Mouse (Mus musculus) limb, embryonic 11.5 days (tissue): ENCODE results near the gene Oscp1. TPM values are rescaled to one million over a fixed set of nuclear protein-coding genes. Genes with fewer than 3 reads are reported as not detected.
A peak's percentile ranks its signal among the peaks of the same experiment; 100 is the strongest.

Experiments
- ATAC-seq: fragments of 200-750 bp; cut with Nextera tagmentation; 2 replicates; pipeline ENCODE4 v1.8.0; 2017; ENCODE audit warnings: low read depth; ENCODE audit not compliant: insufficient number of reproducible peaks, low FRiP score, low TSS enrichment
- DNase-seq: peaks from one replicate; pipeline ENCODE4 v3.0.0-alpha.2; 2015; ENCODE audit warnings: low spot score
- H3K27ac ChIP-seq: fragments of 300-500 bp; sonication (generic); replicated peaks from 2 replicates; pipeline ENCODE4 v1.5.1; 2014; ENCODE audit warnings: low read depth, mild to moderate bottlenecking, low read length
- H3K27me3 ChIP-seq: fragments of 300-500 bp; sonication (generic); 2 replicates; pipeline ENCODE4 v1.6.1; 2014; ENCODE audit warnings: mild to moderate bottlenecking, low read length, mixed read lengths; ENCODE audit not compliant: control insufficient read depth, insufficient read depth
- H3K36me3 ChIP-seq: fragments of 300-500 bp; sonication (generic); 2 replicates; pipeline ENCODE4 v1.6.1; 2014; ENCODE audit warnings: mild to moderate bottlenecking, low read length, moderate library complexity, mixed read lengths; ENCODE audit not compliant: control insufficient read depth, insufficient read depth
- H3K4me1 ChIP-seq: fragments of 300-500 bp; sonication (generic); 2 replicates; pipeline ENCODE4 v1.6.1; 2014; ENCODE audit warnings: low read length, mixed read lengths; ENCODE audit not compliant: control insufficient read depth, insufficient read depth
- H3K4me2 ChIP-seq: fragments of 300-500 bp; sonication (generic); 2 replicates; pipeline ENCODE4 v1.6.1; 2014; ENCODE audit warnings: low read depth, mild to moderate bottlenecking, moderate library complexity; ENCODE audit not compliant: severe bottlenecking
- H3K4me3 ChIP-seq: fragments of 300-500 bp; sonication (generic); 2 replicates; pipeline ENCODE4 v1.5.1; 2014; ENCODE audit warnings: low read depth, low read length
- H3K9ac ChIP-seq: fragments of 300-500 bp; sonication (generic); 2 replicates; pipeline ENCODE4 v1.6.1; 2014; ENCODE audit warnings: mild to moderate bottlenecking, low read length
- H3K9me3 ChIP-seq: fragments of 300-500 bp; sonication (generic); 2 replicates; pipeline ENCODE4 v1.6.1; 2016; ENCODE audit warnings: low read length; ENCODE audit not compliant: control insufficient read depth
- WGBS: fragments of 180-500 bp; shearing (Covaris S2); extraction: QIAGEN DNeasy Blood & Tissue Kit; methylation state at CpG from one replicate; pipeline ENCODE4 v1.1.7; 2014; 5-methylcytosine and 5-hydroxymethylcytosine counted together
- polyA plus RNA-seq: library from polyadenylated mRNA; unstranded; fragments of >200 nt; fragmentation: Nextera tagmentation; extraction: Ambion mirVana; gene quantifications from 2 replicates; pipeline ENCODE4 v1.2.1, GENCODE M21; 2014

Oscp1 gene
- polyA plus RNA-seq, 1 experiment from 2014 or later, result 20.1 TPM

GRCm38 (mm10) chr4:126120052-126120451 is 61.7 kb downstream of the Oscp1 start:
- 87% methylated on average over 5 of the region's 5 CpGs for WGBS
- Histone ChIP-seq H3K4me1 (0 out of 2 replicates have a peak, but pooled peaks cover 3% of the 10 kb centered on the region), H3K4me3 (no peak overlapping the region), H3K27ac (no peak overlapping the region), H3K36me3 (no peaks in the 10 kb centered on the region; the same call in 1 of the 2 replicates), H3K4me2 (no peak overlapping the region), H3K27me3 (no peaks in the 10 kb centered on the region), H3K9me3 (no peaks in the 10 kb centered on the region), H3K9ac (no peak overlapping the region)
- ATAC-seq, result no peak
- DNase-seq, result no peak

- Histone ChIP-seq H3K27me3 (no peaks in the 10 kb centered on the region), H3K9ac (no peak overlapping the region), H3K4me1 (0 out of 2 replicates have a peak, but pooled peaks cover under 1% of the 10 kb centered on the region), H3K9me3 (no peaks in the 10 kb centered on the region), H3K4me3 (no peak overlapping the region), H3K4me2 (no peak overlapping the region), H3K27ac (no peak overlapping the region), H3K36me3 (no peaks in the 10 kb centered on the region; the same call in 1 of the 2 replicates)
- DNase-seq, result no peak
- ATAC-seq, result no peak
- 92% methylated on average over 2 of the region's 2 CpGs for WGBS
Observed at GRCm38 (mm10) chr4:126120506-126120905, 62.1 kb downstream of the Oscp1 start.

- Histone ChIP-seq H3K36me3 (peaks cover 4% of the 10 kb centered on the region), H3K9me3 (no peaks in the 10 kb centered on the region), H3K4me1 (no peaks in the 10 kb centered on the region), H3K9ac (no peak overlapping the region), H3K27me3 (no peaks in the 10 kb centered on the region), H3K27ac (no peak overlapping the region), H3K4me3 (no peak overlapping the region), H3K4me2 (no peak overlapping the region)
- DNase-seq (no peak), ATAC-seq (no peak)
- WGBS, result 93% methylated on average over 10 of the region's 10 CpGs
Observed at GRCm38 (mm10) chr4:126123309-126124040, 65.1 kb downstream of the Oscp1 start.

- Histone ChIP-seq H3K9me3 (no peaks in the 10 kb centered on the region), H3K27me3 (no peaks in the 10 kb centered on the region), H3K4me1 (peaks cover 26% of the 10 kb centered on the region), H3K4me3 (no peak overlapping the region), H3K36me3 (peaks cover 21% of the 10 kb centered on the region), H3K4me2 (no peak overlapping the region), H3K9ac (no peak overlapping the region), H3K27ac (no peak overlapping the region)
- no peak for DNase-seq
- 68% methylated on average over 11 of the region's 11 CpGs for WGBS
- no peak for ATAC-seq
Observed at GRCm38 (mm10) chr4:126130502-126130901, 72.1 kb downstream of the Oscp1 start.

GRCm38 (mm10) chr4:126131290-126132121 is 73.1 kb downstream of the Oscp1 start:
- H3K9me3 ChIP-seq, result no peaks in the 10 kb centered on the region
- no peak overlapping the region for H3K4me3 ChIP-seq
- H3K4me2 ChIP-seq, result no peak overlapping the region
- H3K9ac ChIP-seq, result no peak overlapping the region
- H3K36me3 ChIP-seq, result peaks cover 22% of the 10 kb centered on the region; the same call in 1 of the 2 replicates
- H3K27me3 ChIP-seq, result no peaks in the 10 kb centered on the region
- peaks cover 26% of the 10 kb centered on the region for H3K4me1 ChIP-seq
- no peak for ATAC-seq
- no peak overlapping the region for H3K27ac ChIP-seq
- WGBS, result 61% methylated on average over 10 of the region's 10 CpGs
- peak; percentile 57 for DNase-seq

GRCm38 (mm10) chr4:126132636-126133264 is 74.4 kb downstream of the Oscp1 start:
- no peak overlapping the region for H3K4me2 ChIP-seq
- DNase-seq (no peak), ATAC-seq (no peak)
- peaks cover 23% of the 10 kb centered on the region; the same call in 1 of the 2 replicates for H3K36me3 ChIP-seq
- H3K9me3 ChIP-seq, result no peaks in the 10 kb centered on the region
- 0 out of 2 replicates have a peak overlapping the region, but pooled peaks have one; percentile 7 for H3K9ac ChIP-seq
- 0 out of 2 replicates have a peak overlapping the region, but pooled peaks have one; percentile 2 for H3K27ac ChIP-seq
- 81% methylated on average over 6 of the region's 6 CpGs for WGBS
- H3K27me3 ChIP-seq, result no peaks in the 10 kb centered on the region
- H3K4me1 ChIP-seq, result peaks cover 26% of the 10 kb centered on the region
- H3K4me3 ChIP-seq, result no peak overlapping the region

- Histone ChIP-seq H3K36me3 (peaks cover 22% of the 10 kb centered on the region; the same call in 1 of the 2 replicates), H3K9ac (no peak overlapping the region), H3K27ac (no peak overlapping the region), H3K4me2 (no peak overlapping the region), H3K4me1 (peaks cover 26% of the 10 kb centered on the region), H3K27me3 (no peaks in the 10 kb centered on the region), H3K4me3 (no peak overlapping the region), H3K9me3 (no peaks in the 10 kb centered on the region)
- no peak for ATAC-seq
- no peak for DNase-seq
- 93% methylated on average over 4 of the region's 4 CpGs for WGBS
Observed at GRCm38 (mm10) chr4:126134236-126134635, 75.9 kb downstream of the Oscp1 start.

GRCm38 (mm10) chr4:126134639-126135038 is 76.3 kb downstream of the Oscp1 start:
- ATAC-seq (no peak), DNase-seq (no peak)
- peaks cover 19% of the 10 kb centered on the region; the same call in 1 of the 2 replicates for H3K36me3 ChIP-seq
- H3K27me3 ChIP-seq, result no peaks in the 10 kb centered on the region
- 92% methylated on average over 4 of the region's 4 CpGs for WGBS
- no peak overlapping the region for H3K9ac ChIP-seq
- H3K4me1 ChIP-seq, result peaks cover 26% of the 10 kb centered on the region
- H3K9me3 ChIP-seq, result no peaks in the 10 kb centered on the region
- H3K4me3 ChIP-seq, result no peak overlapping the region
- no peak overlapping the region for H3K4me2 ChIP-seq
- no peak overlapping the region for H3K27ac ChIP-seq
